Mouse (Mus musculus): Measurements from ENCODE around the gene Rom1.

DNA sequence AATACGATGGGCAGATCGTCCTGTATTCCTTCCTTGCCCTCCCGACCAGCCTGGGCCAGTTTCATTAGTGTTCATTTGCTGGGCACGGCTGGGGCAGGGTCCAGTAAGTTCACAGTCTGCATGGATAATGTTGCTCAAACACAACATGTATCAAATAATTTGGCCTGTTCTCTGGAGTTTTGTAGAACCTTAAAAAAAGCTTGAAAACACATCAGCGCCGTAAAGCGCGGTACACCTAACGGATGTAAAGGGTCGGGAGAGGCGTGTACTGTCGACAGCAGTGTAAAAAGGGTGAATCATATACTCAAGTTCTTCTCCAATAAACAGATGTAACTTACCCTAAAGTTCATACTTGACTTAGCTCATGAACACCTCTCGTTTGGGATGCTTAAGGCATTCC is 30.6 kb downstream of the Rom1 start:
- TF ChIP-seq CTCF (IDR thresholded peaks at IDR 0.05; ENCODE audit: borderline replicate concordance, control insufficient read depth, extremely low read depth, insufficient read depth, low read length, poor library complexity) (no peak), POLR2A (IDR thresholded peaks at IDR 0.05; ENCODE audit: control insufficient read depth, extremely low read depth, insufficient read depth, low read length, poor library complexity) (no peak)
